Mouse (Mus musculus) lung, postnatal 36 days (tissue): ENCODE measurements around the gene Gm10715.
"Not testable (repeated sequence)": the region's sequence is repeated elsewhere in the genome, so short reads cannot be mapped to it uniquely, and the experiment has no call there.

ENCODE experiments used
- DNase-seq: peaks from one replicate; pipeline ENCODE4 v3.0.0; 2022; ENCODE audit warnings: mixed read lengths

Gene Gm10715

DNA sequence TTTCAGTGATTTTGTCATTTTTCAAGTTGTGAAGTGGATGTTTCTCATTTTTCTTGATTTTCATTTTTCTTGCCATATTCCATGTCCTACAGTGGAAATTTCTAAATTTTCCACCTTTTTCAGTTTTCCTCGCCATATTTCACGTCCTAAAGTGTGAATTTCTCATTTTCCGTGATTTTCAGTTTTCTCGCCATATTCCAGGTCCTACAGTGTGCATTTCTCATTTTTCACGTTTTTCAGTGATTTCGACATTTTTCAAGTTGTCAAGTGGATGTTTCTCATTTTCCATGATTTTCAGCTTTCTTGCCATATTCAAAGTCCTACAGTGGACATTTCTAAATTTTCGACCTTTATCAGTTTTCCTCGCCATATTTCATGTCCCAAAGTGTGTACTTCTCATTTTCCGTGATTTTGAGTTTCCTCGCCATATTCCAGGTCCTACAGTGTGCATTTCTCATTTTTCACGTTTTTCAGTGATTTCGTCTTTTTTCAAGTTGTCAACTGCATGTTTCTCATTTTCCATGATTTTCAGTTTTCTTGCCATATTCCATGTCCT, 11.7 kb upstream of the Gm10715 start, which contains the start of gene Gm10717:
Gene Gm10717 (plus strand): TSS at position 506 of the 556 bp plus-strand sequence.
- DNase-seq: peak; percentile 49

DNA sequence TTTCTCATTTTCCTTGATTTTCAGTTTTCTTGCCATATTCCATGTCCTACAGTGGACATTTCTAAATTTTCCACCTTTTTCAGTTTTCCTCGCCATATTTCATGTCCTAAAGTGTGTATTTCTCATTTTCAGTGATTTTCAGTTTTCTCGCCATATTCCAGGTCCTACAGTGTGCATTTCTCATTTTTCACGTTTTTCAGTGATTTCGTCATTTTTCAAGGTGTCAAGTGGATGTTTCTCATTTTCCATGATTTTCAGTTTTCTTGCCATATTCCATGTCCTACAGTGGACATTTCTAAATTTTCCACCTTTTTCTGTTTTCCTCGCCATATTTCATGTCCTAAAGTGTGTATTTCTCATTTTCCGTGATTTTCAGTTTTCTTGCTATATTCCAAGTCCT, 11.0 kb upstream of the Gm10715 start:
- DNase-seq: peak; percentile 51

DNA sequence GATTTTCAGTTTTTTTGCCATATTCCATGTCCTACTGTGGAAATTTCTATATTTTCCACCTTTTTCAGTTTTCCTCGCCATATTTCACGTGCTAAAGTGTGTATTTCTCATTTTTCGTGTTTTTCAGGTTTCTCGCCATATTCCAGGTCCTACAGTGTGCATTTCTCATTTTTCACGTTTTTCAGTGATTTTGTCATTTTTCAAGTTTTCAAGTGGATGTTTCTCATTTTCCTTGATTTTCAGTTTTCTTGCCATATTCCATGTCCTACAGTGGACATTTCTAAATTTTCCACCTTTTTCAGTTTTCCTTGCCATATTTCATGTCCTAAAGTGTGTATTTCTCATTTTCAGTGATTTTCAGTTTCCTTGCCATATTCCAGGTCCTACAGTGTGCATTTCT, 10.5 kb upstream of the Gm10715 start:
- not testable (repeated sequence) for DNase-seq

- DNase-seq: not testable (repeated sequence)
Measured at GRCm38 (mm10) chr9:3026741-3027140, 9.9 kb upstream of the Gm10715 start.

DNA sequence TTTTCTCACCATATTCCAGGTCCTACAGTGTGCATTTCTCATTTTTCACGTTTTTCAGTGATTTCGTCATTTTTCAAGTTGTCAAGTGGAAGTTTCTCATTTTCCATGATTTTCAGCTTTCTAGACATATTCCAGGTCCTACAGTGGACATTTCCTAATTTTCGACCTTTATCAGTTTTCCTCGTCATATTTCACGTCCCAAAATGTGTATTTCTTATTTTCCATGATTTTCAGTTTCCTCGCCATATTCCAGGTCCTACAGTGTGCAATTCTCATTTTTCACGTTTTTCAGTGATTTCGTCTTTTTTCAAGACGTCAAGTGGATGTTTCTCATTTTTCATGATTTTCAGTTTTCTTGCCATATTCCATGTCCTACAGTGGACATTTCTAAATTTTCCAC, 9.5 kb upstream of the Gm10715 start:
- not testable (repeated sequence) for DNase-seq

GRCm38 (mm10) chr9:3029276-3030000, 7.2 kb upstream of the Gm10715 start:
- DNase-seq: peak; percentile 29

- not testable (repeated sequence) for DNase-seq
Measured at GRCm38 (mm10) chr9:3030677-3031318, 5.9 kb upstream of the Gm10715 start.

GRCm38 (mm10) chr9:3034299-3034698, 2.4 kb upstream of the Gm10715 start, which contains the start of gene Gm17535:
Gene Gm17535, plus strand, starts transcription at chr9:3034599.
- DNase-seq: not testable (repeated sequence)

- DNase-seq: not testable (repeated sequence)
Measured at GRCm38 (mm10) chr9:3038161-3038560, 1.5 kb downstream of the Gm10715 start.
